Comparison of ENCODE assay signal across 20 mouse cellular contexts in the genomic region with DNA sequence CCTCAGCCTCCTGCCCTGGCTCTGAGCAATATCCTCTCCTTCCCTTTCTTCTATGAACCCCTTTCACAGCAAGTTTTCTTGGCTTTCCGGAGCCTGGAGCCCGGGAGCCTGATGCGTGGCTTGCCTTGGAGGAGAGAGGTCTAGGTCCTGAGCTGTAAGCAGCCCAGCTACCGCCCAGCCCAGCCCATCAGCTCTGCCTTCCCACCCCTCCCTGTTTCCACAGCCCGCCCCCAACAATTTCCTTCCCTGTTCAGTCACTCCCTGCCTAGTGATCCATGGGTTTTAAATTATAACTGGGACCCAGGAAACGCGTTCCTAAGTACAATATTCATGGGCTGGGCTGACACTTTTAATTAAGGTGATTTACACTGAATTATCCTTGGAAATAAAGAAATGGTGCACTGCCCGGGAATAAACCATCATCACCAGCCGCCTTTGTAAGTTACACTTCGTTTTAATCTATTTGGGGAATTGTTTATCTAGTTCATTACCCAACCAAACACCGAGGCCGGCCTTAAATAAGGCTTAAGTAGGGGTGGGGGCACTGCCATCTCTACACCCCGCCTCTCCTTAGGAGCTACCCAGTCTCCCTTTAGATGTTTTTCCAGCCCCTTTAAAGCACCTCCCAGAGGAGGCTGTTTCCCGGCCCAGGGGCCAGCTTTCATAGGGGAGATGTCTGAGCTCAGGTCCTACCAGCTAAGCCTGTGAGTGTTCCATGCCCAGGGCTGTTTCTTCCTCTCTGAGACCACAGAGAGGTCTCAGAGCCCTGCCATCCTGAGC. TPM values are rescaled to one million over a fixed set of nuclear protein-coding genes. Genes with fewer than 3 reads are reported as not detected.
DNase-seq lines count a peak whose midpoint lies in the region; ATAC-seq lines count a peak whose summit lies in the region.
"Had no signal": no experiment of that assay in that cellular context is flagged by ENCODE, and none has a peak within 500 bp of the region (broad histone marks: within the 10 kb centered on the region; RNA-seq: fewer than 3 reads in every experiment).

No protein-coding gene starts in this region.

- H3K4me2 ChIP-seq in kidney, embryonic 14.5 days (replicated peaks; ENCODE audit: low read depth, low read length): no peak overlapping the region
- no peak overlapping the region for H3K4me2 ChIP-seq in midbrain, embryonic 14.5 days (ENCODE audit: low read length)
- H3K4me2 ChIP-seq in limb, embryonic 13.5 days (replicated peaks): no peak overlapping the region
- no peak overlapping the region for H3K4me2 ChIP-seq in neural tube, embryonic 15.5 days
- no peak overlapping the region for H3K4me2 ChIP-seq in forebrain, embryonic 15.5 days (replicated peaks)
- H3K4me2 ChIP-seq: forebrain, embryonic 13.5 days; heart, embryonic 12.5 days; hindbrain, embryonic 15.5 days had no signal

- ATAC-seq in kidney, embryonic 14.5 days (ENCODE audit: low FRiP score, low TSS enrichment): peak; percentile 72; the same call in 1 of the 2 replicates
- ATAC-seq in midbrain, embryonic 14.5 days (ENCODE audit: low FRiP score, low TSS enrichment): no peak
- 0 out of 2 replicates have a peak, but pooled peaks have one; percentile 5 for ATAC-seq in limb, embryonic 13.5 days (ENCODE audit: low FRiP score, low read depth)
- peak; percentile 36 for ATAC-seq in neural tube, embryonic 15.5 days (ENCODE audit: low FRiP score)
- no peak for ATAC-seq in forebrain, embryonic 15.5 days (replicated peaks)
- ATAC-seq: activated CD4-positive, CD25-positive, alpha-beta regulatory T cell, adult 4 months; forebrain, embryonic 13.5 days; Patski had no signal

- no peak overlapping the region for H3K4me3 ChIP-seq in kidney, embryonic 14.5 days (ENCODE audit: low read length)
- no peak overlapping the region for H3K4me3 ChIP-seq in midbrain, embryonic 10.5 days
- H3K4me3 ChIP-seq in midbrain, embryonic 14.5 days (replicated peaks; ENCODE audit: low read depth, low read length): no peak overlapping the region
- H3K4me3 ChIP-seq in limb, embryonic 13.5 days: no peak overlapping the region
- H3K4me3 ChIP-seq in neural tube, embryonic 15.5 days (replicated peaks): no peak overlapping the region
- no peak overlapping the region for H3K4me3 ChIP-seq in forebrain, embryonic 15.5 days
- H3K4me3 ChIP-seq: forebrain, embryonic 13.5 days; gastrocnemius, adult 2 months; heart, embryonic 12.5 days; hindbrain, embryonic 15.5 days had no signal

- H3K36me3 ChIP-seq in kidney, embryonic 14.5 days (ENCODE audit: control insufficient read depth, insufficient read depth, low read length): no peaks in the 10 kb centered on the region
- peaks cover 5% of the 10 kb centered on the region; the same call in 1 of the 2 replicates for H3K36me3 ChIP-seq in midbrain, embryonic 10.5 days
- H3K36me3 ChIP-seq in midbrain, embryonic 14.5 days (ENCODE audit: control insufficient read depth, insufficient read depth, low read length): no peaks in the 10 kb centered on the region
- 0 out of 2 replicates have a peak, but pooled peaks cover 3% of the 10 kb centered on the region for H3K36me3 ChIP-seq in limb, embryonic 13.5 days
- H3K36me3 ChIP-seq in neural tube, embryonic 15.5 days: no peaks in the 10 kb centered on the region
- H3K36me3 ChIP-seq in forebrain, embryonic 15.5 days: no peaks in the 10 kb centered on the region
- H3K36me3 ChIP-seq: heart, embryonic 12.5 days; hindbrain, embryonic 15.5 days had no signal

- no peak overlapping the region for H3K27ac ChIP-seq in kidney, embryonic 14.5 days (ENCODE audit: low read depth, low read length)
- peak overlapping the region; percentile 34; the same call in 1 of the 2 replicates for H3K27ac ChIP-seq in midbrain, embryonic 10.5 days (replicated peaks)
- H3K27ac ChIP-seq in midbrain, embryonic 14.5 days (replicated peaks; ENCODE audit: low read depth, low read length): no peak overlapping the region
- no peak overlapping the region for H3K27ac ChIP-seq in limb, embryonic 13.5 days
- H3K27ac ChIP-seq in neural tube, embryonic 15.5 days (replicated peaks): no peak overlapping the region
- H3K27ac ChIP-seq in forebrain, embryonic 15.5 days (replicated peaks): no peak overlapping the region
- H3K27ac ChIP-seq: forebrain, embryonic 13.5 days; gastrocnemius, adult 2 months; hindbrain, embryonic 15.5 days had no signal

- 9% methylated on average over 14 of the region's 14 CpGs for WGBS in kidney, embryonic 14.5 days
- 46% methylated on average over 14 of the region's 14 CpGs for WGBS in midbrain, embryonic 10.5 days
- WGBS in midbrain, embryonic 14.5 days: 34% methylated on average over 14 of the region's 14 CpGs
- 19% methylated on average over 14 of the region's 14 CpGs for WGBS in limb, embryonic 13.5 days
- 15% methylated on average over 14 of the region's 14 CpGs for WGBS in neural tube, embryonic 15.5 days
- 19% methylated on average over 14 of the region's 14 CpGs for WGBS in forebrain, embryonic 15.5 days

- peaks cover 27% of the 10 kb centered on the region for H3K4me1 ChIP-seq in kidney, embryonic 14.5 days (ENCODE audit: control insufficient read depth, insufficient read depth, low read length)
- H3K4me1 ChIP-seq in midbrain, embryonic 10.5 days: peaks cover 76% of the 10 kb centered on the region
- peaks cover 14% of the 10 kb centered on the region; the same call in 1 of the 2 replicates for H3K4me1 ChIP-seq in midbrain, embryonic 14.5 days (ENCODE audit: control insufficient read depth, insufficient read depth, low read length)
- peaks cover 39% of the 10 kb centered on the region for H3K4me1 ChIP-seq in limb, embryonic 13.5 days
- peaks cover 35% of the 10 kb centered on the region for H3K4me1 ChIP-seq in neural tube, embryonic 15.5 days
- H3K4me1 ChIP-seq in forebrain, embryonic 15.5 days: peaks cover 12% of the 10 kb centered on the region

- peaks cover 77% of the 10 kb centered on the region for H3K27me3 ChIP-seq in kidney, embryonic 14.5 days (ENCODE audit: control insufficient read depth, insufficient read depth, low read length)
- peaks cover 96% of the 10 kb centered on the region for H3K27me3 ChIP-seq in midbrain, embryonic 10.5 days (ENCODE audit: low read depth, poor library complexity, severe bottlenecking)
- H3K27me3 ChIP-seq in midbrain, embryonic 14.5 days (ENCODE audit: control insufficient read depth, insufficient read depth, low read length): peaks cover 53% of the 10 kb centered on the region
- H3K27me3 ChIP-seq in limb, embryonic 13.5 days: peaks cover 63% of the 10 kb centered on the region
- H3K27me3 ChIP-seq in neural tube, embryonic 15.5 days (replicated peaks): peaks cover 65% of the 10 kb centered on the region
- H3K27me3 ChIP-seq in forebrain, embryonic 15.5 days: peaks cover 48% of the 10 kb centered on the region
- H3K27me3 ChIP-seq: Patski had no signal

- no peaks in the 10 kb centered on the region for H3K9me3 ChIP-seq in kidney, embryonic 14.5 days (ENCODE audit: control insufficient read depth, low read length)
- H3K9me3 ChIP-seq in midbrain, embryonic 10.5 days (replicated peaks): no peaks in the 10 kb centered on the region
- H3K9me3 ChIP-seq in midbrain, embryonic 14.5 days (ENCODE audit: control insufficient read depth, low read length): no peaks in the 10 kb centered on the region
- no peaks in the 10 kb centered on the region for H3K9me3 ChIP-seq in limb, embryonic 13.5 days
- no peaks in the 10 kb centered on the region for H3K9me3 ChIP-seq in neural tube, embryonic 15.5 days (replicated peaks)
- no peaks in the 10 kb centered on the region for H3K9me3 ChIP-seq in forebrain, embryonic 15.5 days
- H3K9me3 ChIP-seq: forebrain, embryonic 13.5 days; heart, embryonic 12.5 days; hindbrain, embryonic 15.5 days had no signal

- no peak overlapping the region for H3K9ac ChIP-seq in kidney, embryonic 14.5 days (ENCODE audit: low read depth, low read length)
- H3K9ac ChIP-seq in midbrain, embryonic 14.5 days (replicated peaks; ENCODE audit: low read length): no peak overlapping the region
- no peak overlapping the region for H3K9ac ChIP-seq in limb, embryonic 13.5 days
- H3K9ac ChIP-seq in neural tube, embryonic 15.5 days (replicated peaks): no peak overlapping the region
- no peak overlapping the region for H3K9ac ChIP-seq in forebrain, embryonic 15.5 days (replicated peaks)
- H3K9ac ChIP-seq: forebrain, embryonic 13.5 days; heart, embryonic 12.5 days; hindbrain, embryonic 15.5 days had no signal

- no peak for DNase-seq in kidney, adult 18-20 months
- DNase-seq in midbrain, embryonic 10.5 days (ENCODE audit: low spot score): no peak
- DNase-seq in midbrain, embryonic 14.5 days: no peak
- DNase-seq in cerebellum, adult 9-11 months: no peak
- DNase-seq: adrenal gland, postnatal 14 days; cerebellum, adult 2 months; cerebellum, postnatal 25 days; gastrocnemius, adult 2 months; gastrocnemius, postnatal 25 days had no signal

RNA-seq across cellular contexts. Expression of a gene that starts 50.3 kb away (rescaled TPM):
- polyA plus RNA-seq in kidney, embryonic 14.5 days (2014; fragmentation: Nextera tagmentation; extraction: Ambion mirVana): 0.15 and 0.54 TPM in 2 replicates
- 0.22 and 0.36 TPM in 2 replicates for polyA plus RNA-seq in midbrain, embryonic 10.5 days (2016; fragmentation: Nextera tagmentation; extraction: Ambion mirVana)
- 0.54 and 0.73 TPM in 2 replicates for polyA plus RNA-seq in midbrain, embryonic 14.5 days (2014; fragmentation: Nextera tagmentation; extraction: Ambion mirVana)
- 0.53 and 0.79 TPM in 2 replicates for polyA plus RNA-seq in limb, embryonic 13.5 days (2015; fragmentation: Nextera tagmentation; extraction: Ambion mirVana)
- polyA plus RNA-seq in neural tube, embryonic 15.5 days (2015; fragmentation: Nextera tagmentation; extraction: Ambion mirVana): 1.4 and 1.5 TPM in 2 replicates
- 0.92 and 1.8 TPM in 2 replicates for polyA plus RNA-seq in forebrain, embryonic 15.5 days (2015; fragmentation: Nextera tagmentation; extraction: Ambion mirVana)
- polyA plus RNA-seq: activated CD4-positive, CD25-positive, alpha-beta regulatory T cell, adult 4 months; C2C12; hindbrain, embryonic 11.5 days had no signal

RNA-seq across cellular contexts. Expression of a gene that starts 50.5 kb away (rescaled TPM):
- polyA plus RNA-seq in kidney, embryonic 14.5 days (2014; fragmentation: Nextera tagmentation; extraction: Ambion mirVana): 10.1 and 13.8 TPM in 2 replicates
- polyA plus RNA-seq in midbrain, embryonic 10.5 days (2016; fragmentation: Nextera tagmentation; extraction: Ambion mirVana): 8.2 and 8.7 TPM in 2 replicates
- 9.1 and 12.2 TPM in 2 replicates for polyA plus RNA-seq in midbrain, embryonic 14.5 days (2014; fragmentation: Nextera tagmentation; extraction: Ambion mirVana)
- 10.0 and 11.3 TPM in 2 replicates for polyA plus RNA-seq in limb, embryonic 13.5 days (2015; fragmentation: Nextera tagmentation; extraction: Ambion mirVana)
- 6.3 and 8.7 TPM in 2 replicates for polyA plus RNA-seq in neural tube, embryonic 15.5 days (2015; fragmentation: Nextera tagmentation; extraction: Ambion mirVana)
- 4.9 and 6.5 TPM in 2 replicates for polyA plus RNA-seq in forebrain, embryonic 15.5 days (2015; fragmentation: Nextera tagmentation; extraction: Ambion mirVana)

Comparison
In these comparisons a context has a peak if more than half of its experiments do, and no peak if none do; other contexts are left out.
1. ATAC-seq: peak in kidney, embryonic 14.5 days (single experiment), limb, embryonic 13.5 days (single experiment) and neural tube, embryonic 15.5 days (single experiment); none in midbrain, embryonic 14.5 days (single experiment) and forebrain, embryonic 15.5 days (single experiment).